Mouse (Mus musculus) embryonic fibroblast, embryonic 13.5 days (primary cell): Measurements from ENCODE around the gene Cacng3. TPM values are rescaled to one million over a fixed set of nuclear protein-coding genes. Genes with fewer than 3 reads are reported as not detected.

Experiments
- H3K27ac ChIP-seq: 2 replicates; pipeline ENCODE4 v1.5.1; 2012; ENCODE audit warnings: low read length, control low read depth, inconsistent platforms; ENCODE audit not compliant: insufficient read depth
- H3K4me1 ChIP-seq: 2 replicates; pipeline ENCODE4 v1.6.1; 2011; ENCODE audit warnings: low read length; ENCODE audit not compliant: control insufficient read depth, insufficient read depth
- H3K4me3 ChIP-seq: 2 replicates; pipeline ENCODE4 v1.5.1; 2011; ENCODE audit warnings: mild to moderate bottlenecking, control low read depth, low read length; ENCODE audit not compliant: insufficient read depth
- CTCF ChIP-seq: IDR thresholded peaks from 2 replicates; pipeline ENCODE4 v1.5.1; 2011; ENCODE audit warnings: mild to moderate bottlenecking, control low read depth, low read length, moderate library complexity, borderline replicate concordance; ENCODE audit not compliant: insufficient read depth
- POLR2A ChIP-seq: IDR thresholded peaks from 2 replicates; pipeline ENCODE4 v1.6.1; 2011; ENCODE audit warnings: low read depth, mild to moderate bottlenecking, control low read depth, low read length, moderate library complexity
- polyA plus RNA-seq: library from polyadenylated mRNA; stranded (reverse); fragments of >200 nt; gene quantifications from 2 replicates; pipeline ENCODE4 v1.2.4, GENCODE M21; 2011; ENCODE audit warnings: low read depth; ENCODE audit not compliant: missing spikeins, insufficient read length

Cacng3 gene
- polyA plus RNA-seq, 1 experiment = not detected

DNA sequence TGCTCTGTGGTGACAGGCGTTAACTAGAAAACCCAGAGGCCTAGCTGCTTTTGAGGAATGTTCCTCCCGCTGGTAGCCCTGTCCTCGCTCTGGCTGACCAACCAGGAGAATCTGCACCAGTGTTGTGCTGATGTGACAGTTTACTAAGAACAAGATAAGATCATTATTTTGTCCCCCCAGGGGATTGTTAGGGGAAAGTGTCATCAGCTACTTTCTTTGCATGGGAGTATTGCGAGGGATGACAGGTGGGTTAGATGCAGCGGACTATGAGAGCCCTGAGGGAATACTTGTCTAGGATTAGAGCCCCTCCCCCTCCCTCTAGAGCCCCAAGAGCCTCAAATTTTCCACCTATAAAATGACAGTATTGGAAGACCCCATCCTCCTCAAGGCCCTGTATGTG is 94.2 kb downstream of the Cacng3 start:
- H3K4me1 ChIP-seq = no peaks in the 10 kb centered on the region
- no peak overlapping the region for H3K4me3 ChIP-seq
- H3K27ac ChIP-seq = no peak overlapping the region
- no peak for TF ChIP-seq CTCF

DNA sequence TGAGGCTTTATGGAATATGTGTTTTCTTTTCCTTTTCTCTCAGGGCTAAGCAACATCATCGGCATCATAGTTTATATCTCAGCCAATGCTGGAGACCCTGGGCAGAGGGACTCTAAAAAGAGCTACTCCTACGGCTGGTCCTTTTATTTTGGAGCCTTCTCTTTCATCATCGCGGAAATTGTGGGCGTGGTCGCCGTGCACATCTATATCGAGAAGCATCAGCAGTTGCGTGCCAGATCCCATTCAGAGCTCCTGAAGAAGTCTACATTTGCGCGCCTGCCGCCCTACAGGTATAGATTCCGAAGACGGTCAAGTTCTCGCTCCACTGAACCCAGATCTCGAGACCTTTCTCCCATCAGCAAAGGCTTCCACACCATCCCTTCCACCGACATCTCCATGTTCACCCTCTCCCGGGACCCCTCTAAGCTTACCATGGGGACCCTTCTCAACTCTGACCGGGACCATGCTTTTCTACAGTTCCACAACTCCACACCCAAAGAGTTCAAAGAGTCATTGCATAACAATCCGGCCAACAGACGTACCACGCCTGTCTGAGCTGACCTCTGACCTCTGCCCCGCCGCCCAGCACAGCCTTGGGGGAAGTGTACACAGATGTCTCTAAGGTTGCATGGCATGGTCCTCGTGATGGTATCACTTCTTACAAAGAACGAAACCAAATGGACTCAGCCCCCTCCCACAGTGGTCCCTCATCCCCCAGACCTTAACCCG is 98.2 kb downstream of the Cacng3 start:
- Histone ChIP-seq H3K27ac (no peak overlapping the region), H3K4me3 (no peak overlapping the region), H3K4me1 (no peaks in the 10 kb centered on the region)
- TF ChIP-seq POLR2A (no peak), CTCF (no peak)

DNA sequence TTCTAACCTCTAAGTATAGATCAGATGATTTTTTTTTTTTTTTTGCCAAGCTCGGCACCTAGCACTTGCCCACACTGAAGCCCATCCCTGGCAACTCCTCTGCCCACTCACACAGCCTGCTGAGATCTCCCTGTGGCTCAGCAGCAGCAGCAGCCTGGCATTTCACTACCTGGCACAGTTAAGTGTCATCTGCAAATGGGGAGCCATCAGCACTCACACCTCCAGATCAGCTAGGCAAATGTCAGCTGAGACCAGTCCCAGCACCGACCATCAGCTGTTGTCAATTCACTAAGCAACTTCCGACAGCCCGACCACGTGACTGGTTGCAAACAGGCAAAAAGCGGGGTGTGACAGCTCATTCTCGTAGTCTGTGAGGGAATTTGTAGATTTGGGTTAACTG is 109.3 kb downstream of the Cacng3 start:
- Histone ChIP-seq H3K4me3 (no peak overlapping the region), H3K4me1 (no peaks in the 10 kb centered on the region), H3K27ac (no peak overlapping the region)
- TF ChIP-seq CTCF = no peak
- no peak for TF ChIP-seq POLR2A

DNA sequence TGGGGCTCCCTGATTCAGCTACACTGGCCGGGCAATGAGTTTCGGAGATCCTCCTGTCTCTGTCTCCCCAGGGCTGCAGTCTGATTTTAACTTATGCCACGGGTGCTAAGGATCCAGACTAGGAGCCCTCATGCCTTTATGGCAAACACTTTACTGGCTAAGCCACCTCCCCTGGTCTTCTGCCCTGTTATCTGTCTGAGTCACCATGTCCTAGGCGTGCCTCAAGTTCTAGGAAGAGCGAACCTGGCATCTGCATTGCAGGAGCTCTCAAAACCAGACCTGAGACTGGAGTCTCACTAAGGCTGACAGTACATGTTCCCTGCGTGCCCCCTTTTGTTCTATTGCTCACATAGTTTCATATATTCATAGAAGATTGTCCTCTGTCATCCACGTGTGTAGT is 119.6 kb downstream of the Cacng3 start:
- TF ChIP-seq POLR2A (no peak), CTCF (no peak)
- no peaks in the 10 kb centered on the region for H3K4me1 ChIP-seq
- no peak overlapping the region for H3K4me3 ChIP-seq
- H3K27ac ChIP-seq = no peak overlapping the region

DNA sequence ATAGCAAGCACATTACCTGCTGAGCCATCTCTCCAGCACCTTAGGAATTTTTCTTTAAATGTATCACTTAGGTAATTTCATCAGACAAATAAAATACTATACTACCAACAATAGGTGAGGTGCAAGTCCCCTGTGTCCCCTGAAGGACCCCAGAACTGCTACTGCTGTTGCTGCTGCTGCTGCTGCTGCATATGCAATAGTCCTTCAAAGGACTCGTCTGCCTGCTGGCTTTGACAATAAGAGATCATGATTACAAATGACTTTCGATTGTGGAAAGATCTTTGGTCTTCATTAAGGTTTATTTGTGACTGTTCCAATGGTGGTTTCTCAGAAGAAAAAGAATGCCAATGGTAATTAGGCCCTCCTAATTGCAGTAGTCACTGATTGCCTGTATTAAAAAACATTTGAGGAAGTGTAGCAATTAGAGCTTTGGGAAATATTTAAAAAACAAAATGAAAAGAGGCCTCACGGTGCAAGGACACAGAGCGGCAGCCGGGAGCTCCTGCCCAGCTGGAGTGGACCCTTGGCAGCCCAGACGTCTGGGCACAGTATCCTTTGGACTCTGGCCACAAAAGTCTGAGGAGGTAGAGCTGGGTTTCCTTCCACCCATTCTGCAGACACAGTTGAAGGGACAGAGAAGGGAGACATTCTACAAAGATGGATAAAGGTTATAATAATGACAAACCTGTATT is 123.5 kb downstream of the Cacng3 start:
- Histone ChIP-seq H3K4me3 (no peak overlapping the region), H3K27ac (no peak overlapping the region), H3K4me1 (no peaks in the 10 kb centered on the region)
- TF ChIP-seq CTCF = no peak
- TF ChIP-seq POLR2A = no peak

DNA sequence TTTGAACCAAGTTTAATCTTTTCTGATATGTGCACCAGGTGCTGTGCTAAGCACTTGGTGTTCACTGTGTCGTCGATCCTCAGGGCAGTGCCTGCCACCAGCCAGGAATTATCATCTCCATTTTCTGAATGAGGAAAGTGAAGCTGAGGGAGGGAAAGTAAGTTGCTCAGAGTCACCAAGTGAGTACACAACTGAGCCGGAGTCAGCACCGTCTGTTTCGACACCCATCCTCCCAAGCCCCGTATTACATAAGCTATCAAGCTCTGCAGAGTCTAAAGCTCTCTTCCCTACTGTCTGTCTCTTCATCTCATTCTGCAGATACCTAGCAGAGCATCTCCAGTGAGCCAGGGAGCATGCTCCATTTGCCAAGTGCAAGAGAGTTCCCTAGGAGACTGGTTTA is 124.8 kb downstream of the Cacng3 start:
- Histone ChIP-seq H3K4me3 (no peak overlapping the region), H3K4me1 (no peaks in the 10 kb centered on the region), H3K27ac (no peak overlapping the region)
- TF ChIP-seq POLR2A (no peak), CTCF (no peak)

DNA sequence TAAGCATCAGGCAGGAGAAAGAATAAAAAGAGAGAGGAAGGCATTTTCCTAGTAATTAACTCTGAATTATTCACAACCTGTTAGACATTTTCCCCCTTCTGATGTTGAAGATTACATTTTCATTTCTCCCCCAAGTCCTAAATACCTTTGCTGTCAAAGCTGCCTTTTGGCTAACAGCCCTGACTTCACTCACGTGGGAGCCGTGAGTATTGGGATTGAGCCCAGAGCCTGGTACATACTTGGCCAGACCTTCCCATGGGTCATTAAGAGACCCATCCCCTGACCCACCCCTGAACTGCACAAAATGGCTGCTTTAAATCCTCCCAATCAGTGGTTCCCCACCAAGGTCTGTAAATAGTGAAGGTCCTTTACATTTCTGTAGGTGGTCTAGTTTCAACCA is 130.5 kb downstream of the Cacng3 start:
- no peaks in the 10 kb centered on the region for H3K4me1 ChIP-seq
- no peak overlapping the region for H3K27ac ChIP-seq
- no peak overlapping the region for H3K4me3 ChIP-seq
- no peak for TF ChIP-seq CTCF
- TF ChIP-seq POLR2A = no peak

DNA sequence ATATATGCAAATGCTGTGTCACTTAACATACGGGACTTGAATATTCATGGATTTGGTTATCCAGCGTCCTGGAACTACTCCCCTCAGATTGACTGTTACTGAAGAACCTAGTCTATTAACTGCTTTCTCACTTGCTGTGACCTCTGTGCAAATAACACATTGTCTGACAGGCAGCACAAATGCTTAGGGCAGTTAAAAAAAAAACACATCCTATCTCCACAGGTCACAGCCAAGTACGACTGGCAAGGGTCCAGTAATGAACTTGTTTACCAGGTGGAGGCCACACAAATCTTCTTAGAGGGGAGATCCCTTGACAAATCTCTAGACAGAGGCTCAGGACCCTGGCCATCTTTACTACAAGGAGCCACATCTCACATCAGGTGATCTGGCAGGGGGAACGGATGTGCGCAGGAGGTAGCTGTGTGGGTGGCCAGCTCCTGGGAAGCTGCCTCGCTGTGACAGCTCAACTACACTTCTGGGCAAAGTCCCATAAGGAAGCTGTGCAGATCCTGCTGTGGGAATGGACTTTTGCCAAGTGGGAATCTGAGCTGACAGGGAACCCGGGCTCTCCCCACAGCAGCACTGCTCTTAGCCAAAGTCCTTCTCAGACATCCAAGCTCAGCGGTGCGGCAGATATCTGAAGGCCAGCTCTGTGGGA is 133.7 kb downstream of the Cacng3 start:
- Histone ChIP-seq H3K4me1 (no peaks in the 10 kb centered on the region), H3K27ac (no peak overlapping the region), H3K4me3 (no peak overlapping the region)
- no peak for TF ChIP-seq POLR2A

DNA sequence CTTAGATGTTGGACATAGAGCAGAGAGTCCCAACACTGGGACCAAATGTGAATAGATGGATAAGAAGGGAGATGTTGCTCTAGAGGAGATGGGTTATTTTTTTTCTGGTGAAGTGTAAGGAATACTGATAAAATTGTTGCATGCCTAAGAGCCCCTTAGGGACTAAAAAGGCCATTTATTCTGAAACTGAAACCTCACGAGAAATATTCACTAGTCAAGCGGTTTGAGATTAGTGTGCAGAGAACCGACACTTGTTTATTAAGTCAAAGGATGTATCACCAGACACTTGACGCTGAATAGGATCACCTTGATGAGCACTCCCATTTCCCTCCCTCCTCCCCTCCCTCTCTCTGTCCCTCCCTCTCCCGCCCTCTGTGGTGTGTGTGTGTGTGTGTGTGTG is 136.2 kb downstream of the Cacng3 start:
- no peak overlapping the region for H3K27ac ChIP-seq
- H3K4me3 ChIP-seq = no peak overlapping the region
- H3K4me1 ChIP-seq = no peaks in the 10 kb centered on the region
- TF ChIP-seq CTCF (no peak), POLR2A (no peak)

DNA sequence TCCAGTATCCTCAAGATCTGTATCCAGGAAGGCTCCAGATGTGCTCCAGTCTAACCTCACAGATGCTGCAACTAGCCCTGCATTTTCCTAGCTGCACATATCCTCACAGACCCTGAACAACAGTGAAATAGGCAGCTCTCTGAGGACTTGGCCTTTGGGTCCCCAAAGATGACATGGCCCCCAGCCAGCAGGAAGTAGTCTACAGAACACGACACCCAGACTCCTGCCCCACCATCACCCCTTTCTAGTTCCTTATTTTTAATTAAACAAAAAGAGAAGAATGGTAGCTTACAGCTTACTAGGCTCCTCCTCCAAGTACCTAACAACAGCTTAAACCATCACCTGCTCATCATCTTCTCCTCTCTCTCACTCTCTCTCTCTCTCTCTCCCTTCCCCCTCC is 143.4 kb downstream of the Cacng3 start:
- H3K4me1 ChIP-seq = no peaks in the 10 kb centered on the region
- no peak overlapping the region for H3K27ac ChIP-seq
- H3K4me3 ChIP-seq = no peak overlapping the region
- TF ChIP-seq POLR2A = no peak
- no peak for TF ChIP-seq CTCF
